Comparison of ENCODE assay signal across 29 mouse cellular contexts in the genomic region with DNA sequence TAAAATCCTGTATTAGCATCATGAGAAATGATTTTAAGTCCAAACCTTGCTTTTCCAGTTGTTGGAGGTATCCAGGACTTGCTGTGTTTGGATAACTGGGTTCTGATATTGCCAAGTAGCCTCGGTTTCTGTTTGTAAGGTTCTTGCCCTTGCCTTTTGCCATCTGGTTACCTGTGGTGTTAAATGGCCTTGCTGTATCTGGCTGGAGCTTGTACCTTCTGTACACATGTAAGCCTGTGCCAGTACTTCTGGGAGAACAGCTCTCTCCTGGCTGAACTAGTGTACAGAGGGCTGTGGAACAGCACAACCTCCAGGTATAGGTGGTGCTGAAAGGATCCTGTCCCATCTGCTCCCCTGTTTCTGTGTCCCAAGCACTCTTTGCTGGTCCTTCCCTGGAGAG. TPM values are rescaled to one million over a fixed set of nuclear protein-coding genes. Genes with fewer than 3 reads are reported as not detected.
DNase-seq lines count a peak whose midpoint lies in the region; TF ChIP-seq lines count a peak whose summit lies in the region.
"Had no signal": no experiment of that assay in that cellular context is flagged by ENCODE, and none has a peak within 500 bp of the region (broad histone marks: within the 10 kb centered on the region; RNA-seq: fewer than 3 reads in every experiment).

No protein-coding gene starts in this region.

- TF ChIP-seq CTCF in cerebellum, adult 2 months (IDR thresholded peaks at IDR 0.05; ENCODE audit: borderline replicate concordance, insufficient read depth, low read depth, low read length), result no peak
- TF ChIP-seq CTCF in liver, adult 2 months (IDR thresholded peaks at IDR 0.05; ENCODE audit: low read depth, low read length), result no peak

- no peak overlapping the region for H3K27ac ChIP-seq in cerebellum, adult 2 months (ENCODE audit: insufficient read depth, low read length)
- peak overlapping the region; percentile 85 for H3K27ac ChIP-seq in liver, adult 2 months (replicated peaks; ENCODE audit: insufficient read depth, low read depth, low read length)

- H3K36me3 ChIP-seq in liver, adult 2 months (ENCODE audit: control insufficient read depth, insufficient read depth, low read length), result peaks cover 1% of the 10 kb centered on the region; the same call in 1 of the 2 replicates
- H3K36me3 ChIP-seq: G1E had no signal

- WGBS in cerebellum, adult 2 months, result 36% methylated on average over 1 of the region's 1 CpGs
- WGBS in liver, adult 2 months, result 30% methylated on average over 1 of the region's 1 CpGs

- peak overlapping the region; percentile 29; the same call in 1 of the 2 replicates for H3K9ac ChIP-seq in liver, adult 2 months (ENCODE audit: low read depth, low read length)

- H3K4me3 ChIP-seq in cerebellum, adult 2 months (replicated peaks; ENCODE audit: insufficient read depth, low read depth, low read length), result no peak overlapping the region
- no peak overlapping the region for H3K4me3 ChIP-seq in liver, adult 2 months (ENCODE audit: insufficient read depth, low read depth, low read length)

- H3K4me1 ChIP-seq in cerebellum, adult 2 months (ENCODE audit: control insufficient read depth, insufficient read depth, low read length), result no peaks in the 10 kb centered on the region
- peaks cover 24% of the 10 kb centered on the region for H3K4me1 ChIP-seq in liver, adult 2 months (ENCODE audit: control insufficient read depth, insufficient read depth, low read length)

- no peaks in the 10 kb centered on the region for H3K79me2 ChIP-seq in liver, adult 2 months (ENCODE audit: control insufficient read depth, insufficient read depth, low read length)

- DNase-seq in cerebellum, adult 9-10 months, result peak; percentile 0
- DNase-seq in cerebellum, adult 2 months, result no peak
- peak; percentile 1 for DNase-seq in cerebellum, postnatal 14 days
- DNase-seq in cerebellum, adult 9-11 months, result no peak
- DNase-seq in liver, adult 2 months (ENCODE audit: extremely low read depth, low read depth, low spot score), result peak; percentile 99
- DNase-seq in liver (no peak), ES-CJ7 (ENCODE audit: low read depth, low spot score) (peak; percentile 6)
- no peak for DNase-seq in testis, postnatal 14 days (ENCODE audit: low spot score)
- DNase-seq: adrenal gland, adult 2 months; adrenal gland, adult 8-10 months; adrenal gland, postnatal 10 days; adrenal gland, postnatal 14 days; adrenal gland, postnatal 25 days; adrenal gland, postnatal 36 days; B cell, adult 2 months; cerebellum, adult 11 months; cerebellum, adult 11-12 months; cerebellum, adult 18-20 months had no signal

- H3K27me3 ChIP-seq in cerebellum, adult 2 months (ENCODE audit: control insufficient read depth, insufficient read depth, low read length), result no peaks in the 10 kb centered on the region
- H3K27me3 ChIP-seq in liver, adult 2 months (ENCODE audit: control insufficient read depth, insufficient read depth, low read length), result no peaks in the 10 kb centered on the region
- H3K27me3 ChIP-seq: Patski had no signal

- TF ChIP-seq POLR2A in cerebellum, adult 2 months (IDR thresholded peaks at IDR 0.05; ENCODE audit: borderline replicate concordance, insufficient read depth, low read length), result no peak
- no peak for TF ChIP-seq POLR2A in liver, adult 2 months (IDR thresholded peaks at IDR 0.05; ENCODE audit: extremely low read depth, insufficient read depth, low read length)

RNA-seq across cellular contexts. Expression of a gene that starts 27.7 kb away (rescaled TPM):
- not detected in 2 replicates for polyA plus RNA-seq in cerebellum, adult 2 months (2012; rRNA removed)
- 305 and 383 TPM in 2 replicates for total RNA-seq in liver, adult 2 months (2014; rRNA removed)
- 14.3 and 24.3 TPM in 2 replicates for polyA plus RNA-seq in liver, adult 2 months (2012; rRNA removed)
- total RNA-seq: adrenal gland, adult 18-20 months; adrenal gland, adult 2 months; adrenal gland, postnatal 10 days; adrenal gland, postnatal 14 days; adrenal gland, postnatal 25 days; adrenal gland, postnatal 4 days; CH12.LX; ES-E14; G1E; MEL had no signal
- polyA plus RNA-seq: activated CD4-positive, CD25-positive, alpha-beta regulatory T cell, adult 4 months; adrenal gland, adult 2 months; brain, embryonic 14.5 days; C2C12; CD4-positive, CD25-positive, alpha-beta regulatory T cell, adult 4 months; G1E; Patski had no signal

Comparison
In these comparisons a context has a peak if more than half of its experiments do, and no peak if none do; other contexts are left out.
1. DNase-seq: peak in cerebellum, adult 9-10 months (single experiment), cerebellum, postnatal 14 days (2 of 2), liver, adult 2 months (single experiment) and ES-CJ7 (single experiment); none in cerebellum, adult 2 months (0 of 2), cerebellum, adult 9-11 months (single experiment), liver (single experiment) and testis, postnatal 14 days (single experiment).
2. RNA of a gene that starts 27.7 kb away (polyA plus RNA-seq): 14.3 to 24.3 TPM in liver, adult 2 months; not detected in cerebellum, adult 2 months; every median in the first group is over 10 times any median in the second.